Mouse (Mus musculus) MEL (cell line): ENCODE results near the gene Klrb1b. TPM values are rescaled to one million over a fixed set of nuclear protein-coding genes. Genes with fewer than 3 reads are reported as not detected.

Experiments
- DNase-seq: peaks from one replicate; pipeline ENCODE4 v3.0.0; 2011; ENCODE audit warnings: low read depth, low spot score
- H3K27ac ChIP-seq: 2 replicates; pipeline ENCODE4 v1.5.1; 2012; ENCODE audit warnings: low read depth, mild to moderate bottlenecking, control low read depth, low read length, moderate library complexity; ENCODE audit not compliant: control insufficient read depth
- H3K27me3 ChIP-seq, 2 experiments: fragments of 150-350 bp in 1 of 2; sonication (generic) in 1 of 2; 2 replicates each; pipeline ENCODE4 v1.6.1; 2012; ENCODE audit warnings: low read length in 2 of 2, mild to moderate bottlenecking in 2 of 2, improper control_type of control experiment in 1 of 2, moderate library complexity in 1 of 2; ENCODE audit not compliant: insufficient read depth in 2 of 2, control insufficient read depth in 1 of 2
- H3K36me3 ChIP-seq, 2 experiments: 2 replicates each; pipeline ENCODE4 v1.6.1; 2012 to 2014; ENCODE audit warnings: low read length in 2 of 2, improper control_type of control experiment in 1 of 2, inconsistent platforms in 1 of 2, mild to moderate bottlenecking in 1 of 2; ENCODE audit not compliant: insufficient read depth in 2 of 2, control insufficient read depth in 1 of 2
- H3K4me1 ChIP-seq, 2 experiments: fragments of 150-350 bp in 1 of 2; sonication (generic) in 1 of 2; 2 replicates each; pipeline ENCODE4 v1.6.1; 2012; ENCODE audit warnings: low read length in 2 of 2, improper control_type of control experiment in 1 of 2, mild to moderate bottlenecking in 1 of 2; ENCODE audit not compliant: insufficient read depth in 2 of 2, control insufficient read depth in 1 of 2
- H3K4me3 ChIP-seq, 2 experiments: fragments of 150-350 bp in 1 of 2; sonication (generic) in 1 of 2; 2 replicates each; pipeline ENCODE4 v1.5.1; 2012; ENCODE audit warnings: low read depth in 2 of 2, low read length in 2 of 2, mild to moderate bottlenecking in 2 of 2, moderate library complexity in 2 of 2, control low read depth in 1 of 2, improper control_type of control experiment in 1 of 2; ENCODE audit not compliant: control insufficient read depth in 1 of 2, insufficient read depth in 1 of 2
- H3K79me2 ChIP-seq: 2 replicates; pipeline ENCODE4 v1.6.1; 2012; ENCODE audit warnings: mild to moderate bottlenecking, low read length, moderate library complexity; ENCODE audit not compliant: control insufficient read depth, poor library complexity, insufficient read depth
- H3K9ac ChIP-seq: 2 replicates; pipeline ENCODE4 v1.6.1; 2012; ENCODE audit warnings: low read depth, mild to moderate bottlenecking, control low read depth, low read length, moderate library complexity; ENCODE audit not compliant: control insufficient read depth, poor library complexity, severe bottlenecking
- H3K9me3 ChIP-seq: fragments of 150-350 bp; sonication (generic); replicated peaks from 2 replicates; pipeline ENCODE4 v1.6.1; 2012; ENCODE audit warnings: mild to moderate bottlenecking, low read length, improper control_type of control experiment, moderate library complexity; ENCODE audit not compliant: insufficient read depth
- BHLHE40 ChIP-seq: IDR thresholded peaks from 2 replicates; pipeline ENCODE4 v1.6.1; 2012; ENCODE audit warnings: low read depth, mild to moderate bottlenecking, inconsistent platforms, low read length, improper control_type of control experiment, borderline replicate concordance
- CHD1 ChIP-seq: IDR thresholded peaks from 2 replicates; pipeline ENCODE4 v1.6.1; 2012; ENCODE audit warnings: low read depth, mild to moderate bottlenecking, inconsistent platforms, low read length, improper control_type of control experiment
- E2F4 ChIP-seq: IDR thresholded peaks from 2 replicates; pipeline ENCODE4 v1.6.1; 2011; ENCODE audit warnings: low read depth, low read length, improper control_type of control experiment, borderline replicate concordance
- ELF1 ChIP-seq: IDR thresholded peaks from 2 replicates; pipeline ENCODE4 v1.6.1; 2014; ENCODE audit warnings: low read depth, mild to moderate bottlenecking, inconsistent platforms, low read length, improper control_type of control experiment, moderate library complexity
- EP300 ChIP-seq, 2 experiments: IDR thresholded peaks; 2 replicates each; pipeline ENCODE4 v1.6.1; 2011; ENCODE audit warnings: improper control_type of control experiment in 2 of 2, low read length in 2 of 2, low read depth in 1 of 2, mild to moderate bottlenecking in 1 of 2
- GABPA ChIP-seq: IDR thresholded peaks from 2 replicates; pipeline ENCODE4 v1.6.1; 2012; ENCODE audit warnings: low read depth, mild to moderate bottlenecking, inconsistent platforms, low read length, improper control_type of control experiment, moderate library complexity
- HCFC1 ChIP-seq: IDR thresholded peaks from 2 replicates; pipeline ENCODE4 v1.6.1; 2012; ENCODE audit warnings: low read depth, mild to moderate bottlenecking, inconsistent platforms, low read length, improper control_type of control experiment, moderate library complexity
- KAT2A ChIP-seq: conservative IDR thresholded peaks from 2 replicates; pipeline ENCODE4 v1.6.1; 2012; ENCODE audit warnings: low read depth, low read length, improper control_type of control experiment, inconsistent platforms
- MAFK ChIP-seq: IDR thresholded peaks from 2 replicates; pipeline ENCODE4 v1.6.1; 2011; ENCODE audit warnings: low read depth, mild to moderate bottlenecking, low read length, improper control_type of control experiment, borderline replicate concordance
- MAX ChIP-seq: IDR thresholded peaks from 2 replicates; pipeline ENCODE4 v1.6.1; 2011; ENCODE audit warnings: low read length, improper control_type of control experiment
- MAZ ChIP-seq: IDR thresholded peaks from 2 replicates; pipeline ENCODE4 v1.6.1; 2012; ENCODE audit warnings: low read depth, mild to moderate bottlenecking, inconsistent platforms, low read length, improper control_type of control experiment
- MEF2A ChIP-seq: IDR thresholded peaks from 2 replicates; pipeline ENCODE4 v1.6.1; 2014; ENCODE audit warnings: low read depth, mild to moderate bottlenecking, inconsistent platforms, low read length, improper control_type of control experiment; ENCODE audit not compliant: poor library complexity, insufficient replicate concordance, severe bottlenecking; ENCODE audit errors: extremely low read depth
- MXI1 ChIP-seq: IDR thresholded peaks from 2 replicates; pipeline ENCODE4 v1.6.1; 2011; ENCODE audit warnings: mild to moderate bottlenecking, low read depth, low read length, improper control_type of control experiment
- MYC ChIP-seq: IDR thresholded peaks from 2 replicates; pipeline ENCODE4 v1.6.1; 2011; ENCODE audit warnings: low read depth, mild to moderate bottlenecking, low read length, improper control_type of control experiment, moderate library complexity
- NELFE ChIP-seq: IDR thresholded peaks from 2 replicates; pipeline ENCODE4 v1.6.1; 2011; ENCODE audit warnings: low read depth, low read length, improper control_type of control experiment
- NRF1 ChIP-seq: IDR thresholded peaks from 2 replicates; pipeline ENCODE4 v1.6.1; 2014; ENCODE audit warnings: low read depth, mild to moderate bottlenecking, inconsistent platforms, low read length, improper control_type of control experiment, moderate library complexity; ENCODE audit not compliant: poor library complexity, insufficient read depth, severe bottlenecking
- POLR2A ChIP-seq, 2 experiments: IDR thresholded peaks; 2 replicates each; pipeline ENCODE4 v1.6.1; 2011 to 2012; ENCODE audit warnings: low read length in 2 of 2, mild to moderate bottlenecking in 2 of 2, control low read depth in 1 of 2, improper control_type of control experiment in 1 of 2, low read depth in 1 of 2, moderate library complexity in 1 of 2; ENCODE audit not compliant: control insufficient read depth in 1 of 2, insufficient read depth in 1 of 2, poor library complexity in 1 of 2
- POLR2AphosphoS5 ChIP-seq: IDR thresholded peaks from 2 replicates; pipeline ENCODE4 v1.6.1; 2012; ENCODE audit warnings: low read depth, borderline replicate concordance, mild to moderate bottlenecking, inconsistent platforms, low read length, moderate library complexity, mixed read lengths
- RAD21 ChIP-seq: IDR thresholded peaks from 2 replicates; pipeline ENCODE4 v1.6.1; 2011; ENCODE audit warnings: mild to moderate bottlenecking, low read depth, low read length, improper control_type of control experiment
- RCOR1 ChIP-seq: IDR thresholded peaks from 2 replicates; pipeline ENCODE4 v1.6.1; 2012; ENCODE audit warnings: low read depth, mild to moderate bottlenecking, inconsistent platforms, low read length, improper control_type of control experiment
- SIN3A ChIP-seq: IDR thresholded peaks from 2 replicates; pipeline ENCODE4 v1.6.1; 2012; ENCODE audit warnings: low read length, improper control_type of control experiment, inconsistent platforms
- SMC3 ChIP-seq: IDR thresholded peaks from 2 replicates; pipeline ENCODE4 v1.6.1; 2011; ENCODE audit warnings: low read depth, low read length, improper control_type of control experiment
- TBP ChIP-seq: IDR thresholded peaks from 2 replicates; pipeline ENCODE4 v1.8.0; 2011; ENCODE audit warnings: low read depth, low read length, improper control_type of control experiment
- TCF12 ChIP-seq: IDR thresholded peaks from 2 replicates; pipeline ENCODE4 v1.6.1; 2014; ENCODE audit warnings: low read depth, mild to moderate bottlenecking, inconsistent platforms, low read length, improper control_type of control experiment, moderate library complexity
- UBTF ChIP-seq: IDR thresholded peaks from 2 replicates; pipeline ENCODE4 v1.6.1; 2012; ENCODE audit warnings: low read depth, mild to moderate bottlenecking, inconsistent platforms, low read length, improper control_type of control experiment, moderate library complexity, borderline replicate concordance; ENCODE audit not compliant: insufficient read depth
- ZKSCAN1 ChIP-seq: IDR thresholded peaks from 2 replicates; pipeline ENCODE4 v1.6.1; 2012; ENCODE audit warnings: low read depth, mild to moderate bottlenecking, inconsistent platforms, low read length, improper control_type of control experiment, moderate library complexity
- ZMIZ1 ChIP-seq: IDR thresholded peaks from 2 replicates; pipeline ENCODE4 v1.6.1; 2012; ENCODE audit warnings: low read depth, mild to moderate bottlenecking, inconsistent platforms, low read length, improper control_type of control experiment, moderate library complexity
- ZNF384 ChIP-seq: IDR thresholded peaks from 2 replicates; pipeline ENCODE4 v1.6.1; 2012; ENCODE audit warnings: low read depth, mild to moderate bottlenecking, inconsistent platforms, low read length, improper control_type of control experiment
- polyA plus RNA-seq, 2 experiments: library from polyadenylated mRNA; stranded (reverse) in 1 of 2; unstranded in 1 of 2; fragments of >175 nt in 1 of 2; fragments of >200 nt in 1 of 2; gene quantifications; 2 replicates each; pipeline versions ENCODE4 v1.2.1 to v1.2.4; 2012; ENCODE audit warnings: low replicate concordance in 2 of 2, low read depth in 1 of 2; ENCODE audit not compliant: insufficient read length in 2 of 2, insufficient read depth in 1 of 2, missing spikeins in 1 of 2
- total RNA-seq: library from RNA; depleted of rRNA; stranded (reverse); fragments of 300-350 nt; gene quantifications from 2 replicates; pipeline ENCODE4 v1.2.3, GENCODE M21; 2012

Klrb1b gene
- total and polyA plus RNA-seq, 3 experiments, result not detected

DNA sequence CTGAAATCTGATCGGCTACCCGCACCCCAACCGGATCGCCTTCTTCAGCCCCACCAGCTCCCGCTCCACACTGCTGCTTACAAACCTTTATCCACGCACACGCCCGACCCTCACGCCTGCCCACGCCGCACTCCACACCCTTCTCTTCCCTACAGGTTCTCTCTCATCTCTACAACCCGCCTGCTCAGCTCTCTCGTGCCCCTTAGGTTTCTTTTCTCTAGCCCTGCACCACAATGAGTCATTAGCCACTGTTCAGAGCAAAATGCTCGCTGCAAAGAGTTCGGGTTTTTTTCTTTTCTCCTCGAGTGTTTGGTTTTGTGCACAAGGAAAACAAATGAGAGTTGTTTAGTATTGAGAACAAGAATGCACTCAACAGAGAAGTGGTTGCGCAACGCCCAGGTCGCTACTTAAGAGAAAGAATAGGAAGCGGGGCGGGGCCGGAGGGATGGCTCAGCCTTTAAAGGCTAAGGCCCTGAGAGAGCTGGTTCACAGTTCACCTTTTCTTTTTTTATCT is 17.4 kb upstream of the Klrb1b start:
- peaks cover 4 to 20% of the 10 kb centered on the region in 2 experiments; a peak in 3 of 4 replicates for H3K4me1 ChIP-seq
- no peaks in the 10 kb centered on the region for H3K27me3 ChIP-seq
- peak; percentile 90 for DNase-seq
- no peaks in the 10 kb centered on the region for H3K9me3 ChIP-seq
- TF ChIP-seq NELFE (no peak), TCF12 (0 out of 2 replicates have a peak, but pooled peaks have one; percentile 12), ELF1 (0 out of 2 replicates have a peak, but pooled peaks have one; percentile 27), BHLHE40 (no peak), UBTF (no peak), ZKSCAN1 (no peak), MYC (0 out of 2 replicates have a peak, but pooled peaks have one; percentile 27), POLR2A (IDR thresholded peaks at IDR 0.05; ENCODE audit: control insufficient read depth in 1 of 2, insufficient read depth in 1 of 2, low read depth in 1 of 2, low read length in 2 of 2, poor library complexity in 1 of 2) (0 out of 4 replicates have a peak, but pooled peaks of 1 of the 2 experiments have one; percentile 37), POLR2AphosphoS5 (no peak), EP300 (IDR thresholded peaks at IDR 0.05; ENCODE audit: low read depth in 1 of 2, low read length in 2 of 2) (peak in 1 of 2 experiments; percentile 21; a peak in 1 of 4 replicates), MAX (0 out of 2 replicates have a peak, but pooled peaks have one; percentile 34), RAD21 (no peak), TBP (peak; percentile 97), MAZ (peak; percentile 67; the same call in 1 of the 2 replicates), MXI1 (peak; percentile 70), SMC3 (no peak), SIN3A (0 out of 2 replicates have a peak, but pooled peaks have one; percentile 51), NRF1 (0 out of 2 replicates have a peak, but pooled peaks have one; percentile 27), RCOR1 (peak; percentile 50; the same call in 1 of the 2 replicates)
- peaks cover 0 to 15% of the 10 kb centered on the region in 2 experiments; a peak in 2 of 4 replicates for H3K36me3 ChIP-seq
- H3K79me2 ChIP-seq, result no peaks in the 10 kb centered on the region; the same call in 1 of the 2 replicates
- peak overlapping the region; percentile 75 for H3K27ac ChIP-seq
- peak overlapping the region; percentile 71 to 77 for H3K4me3 ChIP-seq
- peak overlapping the region; percentile 64 for H3K9ac ChIP-seq

DNA sequence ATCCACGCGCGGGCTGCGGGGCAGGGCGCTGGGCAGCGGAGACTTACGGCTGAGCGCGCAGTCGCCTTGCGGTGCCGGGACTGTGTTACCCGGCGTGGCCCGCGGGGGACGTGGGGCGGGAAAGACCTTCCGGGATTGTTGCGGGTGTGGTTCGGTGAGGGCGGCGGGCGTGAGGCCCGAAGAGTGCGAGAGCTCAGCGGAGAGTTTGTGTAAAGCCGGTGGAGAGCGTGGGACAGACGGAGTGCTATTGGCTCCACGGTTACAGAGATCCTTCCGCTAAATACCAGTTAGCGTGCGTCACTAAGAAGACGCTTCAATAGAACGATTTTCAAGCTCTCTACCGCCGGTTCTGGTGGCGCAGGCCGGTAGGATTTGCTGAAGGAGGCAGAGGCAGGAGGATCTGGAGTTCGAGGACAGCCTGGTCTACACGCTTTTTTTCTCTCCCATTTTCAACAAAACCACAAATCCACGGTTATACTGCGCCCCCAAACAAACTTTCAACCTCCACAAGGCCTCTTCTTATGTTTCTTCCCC is 16.9 kb upstream of the Klrb1b start:
- Histone ChIP-seq H3K9ac (peak overlapping the region; percentile 76), H3K79me2 (no peaks in the 10 kb centered on the region; the same call in 1 of the 2 replicates), H3K27me3 (no peaks in the 10 kb centered on the region), H3K27ac (peak overlapping the region; percentile 75), H3K4me1 (peaks cover 4 to 20% of the 10 kb centered on the region in 2 experiments; a peak in 3 of 4 replicates), H3K4me3 (peak overlapping the region; percentile 73 to 77), H3K36me3 (peaks cover 0 to 15% of the 10 kb centered on the region in 2 experiments; a peak in 2 of 4 replicates), H3K9me3 (no peaks in the 10 kb centered on the region)
- DNase-seq, result peak; percentile 96
- no peak for TF ChIP-seq HCFC1
- peak; percentile 45; the same call in 1 of the 2 replicates for TF ChIP-seq E2F4
- TF ChIP-seq NELFE, result peak; percentile 46
- no peak for TF ChIP-seq MAX
- TF ChIP-seq MEF2A, result no peak
- TF ChIP-seq MAFK, result peak; percentile 95
- no peak for TF ChIP-seq POLR2AphosphoS5
- TF ChIP-seq ZMIZ1, result no peak
- TF ChIP-seq ZNF384, result no peak
- 0 out of 2 replicates have a peak, but pooled peaks have one; percentile 23 for TF ChIP-seq NRF1
- TF ChIP-seq UBTF, result 0 out of 2 replicates have a peak, but pooled peaks have one; percentile 59
- no peak for TF ChIP-seq GABPA
- TF ChIP-seq POLR2A (IDR thresholded peaks at IDR 0.05; ENCODE audit: control insufficient read depth in 1 of 2, insufficient read depth in 1 of 2, low read depth in 1 of 2, low read length in 2 of 2, poor library complexity in 1 of 2), result peak; percentile 60 to 64; a peak in 2 of 4 replicates
- no peak for TF ChIP-seq CHD1
- TF ChIP-seq KAT2A, result peak; percentile 67; the same call in 1 of the 2 replicates
